Mouse (Mus musculus) erythroblast, embryonic 14.5 days (primary cell): ENCODE data around the gene Atrnl1.

Experiments
- GATA1 ChIP-seq: IDR thresholded peaks from 2 replicates; pipeline ENCODE4 v1.6.1; 2012; ENCODE audit warnings: low read length, inconsistent platforms, mixed read lengths
- TAL1 ChIP-seq: IDR thresholded peaks from 3 replicates; pipeline ENCODE4 v1.6.1; 2012; ENCODE audit warnings: low read length, inconsistent platforms, mixed read lengths

DNA sequence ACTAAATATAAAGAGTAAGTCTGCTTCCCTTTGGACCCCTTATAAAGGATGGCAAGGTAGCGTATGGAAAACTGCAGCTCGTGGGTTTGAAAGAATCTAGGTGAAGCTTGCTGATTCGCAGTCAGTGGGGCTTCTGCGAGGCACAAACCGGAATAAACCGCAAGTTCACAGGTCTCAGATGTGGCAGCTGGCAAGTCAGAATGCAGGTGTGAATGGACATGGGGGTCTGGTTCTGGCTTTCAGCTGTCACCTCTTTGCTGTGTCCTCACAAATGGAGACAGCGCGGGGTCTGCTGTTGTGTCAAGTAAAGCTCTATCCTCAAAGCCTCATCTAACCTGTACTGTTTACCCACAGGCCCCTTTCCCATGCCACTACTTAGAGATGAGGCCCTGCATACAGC is 440.2 kb downstream of the Atrnl1 start:
- TF ChIP-seq TAL1, result no peak
- no peak for TF ChIP-seq GATA1
